Mouse (Mus musculus): ENCODE data around the gene Fzd2.
"Not testable (repeated sequence)": the region's sequence is repeated elsewhere in the genome, so short reads cannot be mapped to it uniquely, and the experiment has no call there.

Fzd2 gene

DNA sequence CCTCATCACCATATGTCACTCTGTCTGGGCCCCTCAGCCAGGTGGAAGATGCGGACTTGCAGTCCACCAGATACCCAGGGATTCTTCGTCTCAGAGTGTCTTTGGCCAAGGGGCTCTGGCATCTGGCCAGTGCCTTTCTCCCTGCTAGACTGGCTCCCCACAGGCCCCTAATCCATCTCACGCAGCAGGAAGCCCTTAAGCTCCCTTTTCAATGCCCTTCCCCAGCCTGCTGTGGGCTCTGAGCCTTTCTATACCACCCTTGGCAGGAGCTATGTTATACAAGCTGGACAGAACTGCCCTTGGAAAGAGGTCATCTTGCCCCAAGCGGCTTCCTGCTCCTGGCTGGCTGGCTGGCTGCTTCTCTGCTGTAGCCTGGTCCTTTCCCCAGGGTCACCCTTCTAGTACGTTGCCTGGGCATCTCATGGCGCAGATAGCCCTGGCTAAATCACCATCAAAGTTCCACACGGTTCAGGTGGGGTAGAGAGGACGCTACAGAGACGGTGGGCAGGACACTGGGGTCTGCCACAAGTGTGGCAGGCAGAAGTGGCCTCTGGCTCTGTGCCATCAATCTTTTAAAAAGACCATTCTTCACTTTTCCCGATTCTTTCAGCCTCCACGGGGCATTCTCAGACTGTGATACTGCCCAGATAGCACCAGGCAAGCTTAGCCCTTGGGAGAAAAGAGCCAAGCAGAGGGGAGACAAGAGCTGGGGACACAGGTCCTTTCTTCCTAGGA lies 22.7 kb upstream of the Fzd2 start:
- in situ Hi-C loops (cut with MboI) = no loop called here

DNA sequence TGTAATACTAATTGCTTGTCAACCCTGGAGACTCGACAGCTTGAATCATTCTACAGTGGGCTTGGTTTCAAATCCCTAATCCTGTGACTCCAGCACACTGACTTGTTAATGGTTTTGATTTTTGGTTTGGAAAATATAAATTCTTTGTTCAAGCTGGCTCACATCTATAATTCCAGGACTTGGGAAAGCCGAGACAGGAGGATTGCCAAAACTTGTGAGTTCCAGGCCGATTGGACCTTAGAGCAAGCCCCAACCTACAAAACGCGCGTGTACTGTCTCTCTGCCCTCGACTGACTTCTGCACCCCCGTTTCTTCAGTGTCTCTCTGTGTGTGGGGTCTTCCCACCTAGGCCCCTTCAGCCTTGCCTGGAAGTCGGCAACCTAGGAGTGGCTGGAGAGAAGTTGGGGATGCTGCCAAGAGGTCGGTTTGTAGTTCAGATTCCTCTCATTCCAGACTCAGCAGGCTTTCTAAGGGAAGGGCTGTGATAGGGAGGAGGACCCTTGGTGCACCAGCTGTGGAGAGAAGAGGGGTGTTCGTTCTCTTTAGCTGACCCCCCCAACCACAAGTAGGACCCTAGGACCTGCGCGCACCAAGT lies 22.1 kb upstream of the Fzd2 start:
- in situ Hi-C loops (cut with MboI) = no loop called here

DNA sequence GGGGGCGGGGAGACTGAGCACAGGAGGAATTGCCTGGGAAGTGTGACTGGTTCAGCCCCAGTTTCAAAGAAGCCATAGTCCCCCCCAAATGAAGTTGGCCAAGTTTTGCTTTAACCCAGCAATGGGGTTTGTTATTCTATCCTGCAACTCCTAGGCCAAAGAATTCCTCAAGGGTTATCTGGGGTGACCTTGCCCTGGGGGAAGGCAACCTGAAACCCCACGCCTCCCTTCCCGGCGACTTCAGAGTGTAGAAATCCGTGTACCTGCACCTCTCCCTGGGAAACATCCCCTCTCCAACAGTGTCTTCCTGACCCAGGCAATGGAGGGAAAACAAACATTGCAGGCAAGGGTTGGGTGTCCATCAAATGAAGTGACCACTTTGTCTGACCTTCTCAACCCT lies 21.5 kb upstream of the Fzd2 start:
- in situ Hi-C loops (cut with MboI) = no loop called here

DNA sequence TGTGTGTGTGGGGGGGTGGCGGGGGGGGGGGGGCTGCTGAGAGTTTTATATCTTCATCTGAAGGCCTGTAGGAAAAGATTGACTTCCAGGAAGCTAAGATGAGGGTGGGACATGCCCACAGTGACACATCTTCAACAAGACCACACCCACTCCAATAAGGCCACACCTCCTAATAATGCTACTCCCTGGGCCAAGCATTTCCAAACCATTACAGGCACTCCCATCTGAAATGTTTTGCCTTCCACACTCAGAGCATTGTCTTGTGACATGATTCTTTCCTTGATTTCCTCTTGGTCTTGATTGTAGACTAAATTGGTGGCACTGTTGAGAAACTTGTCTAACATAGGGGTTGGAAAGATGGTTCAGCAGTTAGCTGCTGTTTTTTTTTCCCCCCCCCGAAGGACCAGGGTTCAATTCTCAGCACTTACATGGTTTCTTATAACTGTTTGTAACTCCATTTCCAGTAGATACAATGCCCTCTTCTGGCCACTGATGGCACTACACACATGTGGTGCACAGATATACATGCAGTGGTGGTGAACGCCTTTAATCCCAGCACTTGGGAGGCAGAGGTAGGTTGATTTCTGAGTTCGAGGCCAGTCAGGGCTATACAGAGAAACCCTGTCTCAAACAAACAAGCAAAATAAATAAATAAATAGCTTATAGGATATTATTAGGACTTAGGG lies 17.6 kb upstream of the Fzd2 start:
- in situ Hi-C loops (cut with MboI) = no loop called here

DNA sequence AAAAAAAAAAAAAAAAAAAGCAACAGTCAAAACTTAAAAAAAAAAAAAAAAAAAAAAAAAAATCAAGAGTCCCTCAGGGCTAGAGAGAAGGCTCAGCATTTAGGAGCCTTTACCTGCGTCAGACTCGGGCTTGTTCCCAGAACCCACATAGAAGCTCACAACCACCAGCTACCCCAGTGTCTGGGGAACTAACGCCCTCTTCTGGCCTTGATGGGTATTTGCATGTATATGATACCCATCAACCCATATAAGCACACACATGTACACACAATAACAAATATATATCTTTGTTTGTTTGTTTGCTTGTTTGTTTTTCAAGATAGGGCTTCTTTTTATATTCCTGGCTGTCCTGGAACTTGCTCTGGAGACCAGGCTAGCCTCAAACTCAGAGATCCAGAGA lies 16.6 kb upstream of the Fzd2 start:
- in situ Hi-C loops (cut with MboI) = no loop called here

DNA sequence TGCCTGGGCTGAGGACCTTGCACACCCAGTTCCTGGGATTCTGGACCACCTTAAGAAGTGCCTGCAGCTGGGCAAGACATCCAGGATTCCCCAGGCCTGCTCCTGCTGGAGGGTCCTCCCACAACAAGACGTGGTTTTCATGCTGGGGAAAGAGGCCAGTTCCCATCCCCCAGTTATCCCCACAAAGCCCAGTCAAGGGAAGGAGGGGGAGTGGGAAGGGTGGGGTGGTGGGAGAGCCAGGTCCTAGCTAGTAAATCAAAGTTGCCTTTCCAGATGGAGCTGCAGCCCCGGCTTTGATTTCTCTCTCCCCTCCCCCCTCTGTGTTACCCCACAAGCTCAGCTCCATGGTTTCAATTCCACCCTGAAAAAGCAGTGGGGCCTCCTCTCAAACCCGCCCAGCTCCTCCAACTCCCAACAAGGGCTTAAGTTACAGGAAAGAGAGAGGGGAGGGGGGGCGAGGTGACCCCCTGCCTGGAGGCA lies 8.8 kb upstream of the Fzd2 start:
- in situ Hi-C loops (cut with MboI) = no loop called here

DNA sequence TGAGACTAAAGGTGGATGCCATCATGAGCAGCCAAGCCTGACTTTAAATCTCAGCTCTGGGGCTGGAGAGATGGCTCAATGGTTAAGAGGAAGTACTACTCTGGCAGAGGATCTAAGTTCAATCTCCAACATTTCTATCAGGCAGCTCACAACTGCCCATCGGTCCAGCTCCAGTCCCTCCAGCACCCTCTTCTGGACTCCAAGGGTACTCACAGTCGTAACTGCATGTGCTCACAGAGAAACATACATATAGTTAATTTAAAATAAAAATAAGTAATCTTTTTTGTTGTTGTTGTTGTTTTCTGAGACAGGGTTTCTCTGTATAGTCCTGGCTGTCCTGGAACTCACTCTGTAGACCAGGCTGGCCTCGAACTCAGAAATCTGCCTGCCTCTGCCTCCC lies 4.3 kb upstream of the Fzd2 start:
- in situ Hi-C loops (cut with MboI) = no loop called here

DNA sequence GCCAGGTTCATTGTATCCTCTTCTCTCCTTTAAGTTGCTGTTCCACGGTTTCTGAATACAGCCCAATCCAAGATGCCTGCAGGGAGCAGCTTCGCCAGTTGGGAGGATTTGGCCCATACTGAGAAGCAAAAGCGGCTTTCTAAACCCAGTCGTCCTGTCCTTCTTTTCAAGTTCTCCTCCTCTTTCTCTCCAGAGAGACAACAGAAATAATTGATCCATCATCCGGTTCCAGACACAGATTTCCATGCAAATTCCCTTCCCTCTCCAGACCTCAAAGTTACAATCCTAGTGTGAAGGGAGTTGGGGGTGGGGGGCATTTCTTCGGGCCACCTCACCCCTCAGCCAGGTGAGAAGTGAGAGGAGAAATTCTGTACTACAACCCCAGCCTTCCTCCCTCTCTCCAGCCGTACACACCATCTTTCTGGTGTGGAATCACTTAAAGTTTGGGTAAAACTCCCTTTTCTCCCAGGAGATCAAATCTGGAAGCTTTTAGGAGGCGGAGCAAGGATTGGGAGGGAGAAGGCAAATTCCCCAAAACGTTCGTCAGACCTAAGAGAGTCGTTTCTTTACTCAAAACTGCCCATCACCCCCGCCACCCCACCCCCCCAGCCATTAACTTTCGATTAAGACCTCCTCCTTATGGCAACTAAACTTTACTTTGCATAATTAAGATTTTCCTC lies 1.2 kb upstream of the Fzd2 start:
- in situ Hi-C loops (cut with MboI) = no loop called here

DNA sequence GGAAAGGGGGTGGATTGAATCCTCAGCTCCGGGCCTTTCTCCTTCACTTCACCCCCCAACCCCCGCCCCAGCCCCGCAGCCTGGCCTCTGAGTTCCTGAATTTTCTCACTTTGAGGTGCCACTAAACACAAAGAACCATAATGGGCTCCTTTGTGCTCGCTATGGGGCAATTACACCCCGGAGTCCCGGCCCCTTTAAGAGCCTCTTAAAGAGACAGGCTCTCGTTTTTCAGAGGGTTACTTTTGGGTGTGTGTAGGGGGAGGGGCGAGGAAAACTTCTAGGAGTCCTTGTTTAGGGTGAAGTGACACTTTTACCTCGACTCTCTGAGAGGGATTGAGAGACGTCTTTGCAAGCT lies 723 bp upstream of the Fzd2 start:
- in situ Hi-C loops (cut with MboI) = no loop called here

DNA sequence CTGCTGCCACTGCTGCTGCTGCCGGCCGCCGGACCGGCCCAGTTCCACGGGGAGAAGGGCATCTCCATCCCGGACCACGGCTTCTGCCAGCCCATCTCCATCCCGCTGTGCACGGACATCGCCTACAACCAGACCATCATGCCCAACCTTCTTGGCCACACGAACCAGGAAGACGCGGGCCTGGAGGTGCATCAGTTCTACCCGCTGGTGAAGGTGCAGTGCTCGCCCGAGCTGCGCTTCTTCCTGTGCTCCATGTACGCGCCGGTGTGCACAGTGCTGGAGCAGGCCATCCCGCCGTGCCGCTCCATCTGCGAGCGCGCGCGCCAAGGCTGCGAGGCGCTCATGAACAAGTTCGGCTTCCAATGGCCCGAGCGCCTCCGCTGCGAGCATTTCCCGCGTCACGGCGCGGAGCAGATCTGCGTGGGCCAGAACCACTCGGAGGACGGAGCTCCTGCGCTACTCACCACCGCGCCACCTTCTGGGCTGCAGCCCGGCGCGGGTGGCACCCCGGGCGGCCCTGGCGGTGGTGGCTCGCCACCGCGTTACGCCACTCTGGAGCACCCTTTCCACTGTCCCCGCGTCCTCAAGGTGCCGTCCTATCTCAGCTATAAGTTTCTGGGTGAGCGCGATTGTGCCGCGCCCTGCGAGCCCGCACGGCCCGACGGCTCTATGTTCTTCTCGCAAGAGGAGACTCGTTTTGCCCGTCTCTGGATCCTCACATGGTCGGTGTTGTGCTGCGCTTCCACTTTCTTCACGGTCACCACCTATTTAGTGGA lies 769 bp downstream of the Fzd2 start:
- in situ Hi-C loops (cut with MboI) = no loop called here

DNA sequence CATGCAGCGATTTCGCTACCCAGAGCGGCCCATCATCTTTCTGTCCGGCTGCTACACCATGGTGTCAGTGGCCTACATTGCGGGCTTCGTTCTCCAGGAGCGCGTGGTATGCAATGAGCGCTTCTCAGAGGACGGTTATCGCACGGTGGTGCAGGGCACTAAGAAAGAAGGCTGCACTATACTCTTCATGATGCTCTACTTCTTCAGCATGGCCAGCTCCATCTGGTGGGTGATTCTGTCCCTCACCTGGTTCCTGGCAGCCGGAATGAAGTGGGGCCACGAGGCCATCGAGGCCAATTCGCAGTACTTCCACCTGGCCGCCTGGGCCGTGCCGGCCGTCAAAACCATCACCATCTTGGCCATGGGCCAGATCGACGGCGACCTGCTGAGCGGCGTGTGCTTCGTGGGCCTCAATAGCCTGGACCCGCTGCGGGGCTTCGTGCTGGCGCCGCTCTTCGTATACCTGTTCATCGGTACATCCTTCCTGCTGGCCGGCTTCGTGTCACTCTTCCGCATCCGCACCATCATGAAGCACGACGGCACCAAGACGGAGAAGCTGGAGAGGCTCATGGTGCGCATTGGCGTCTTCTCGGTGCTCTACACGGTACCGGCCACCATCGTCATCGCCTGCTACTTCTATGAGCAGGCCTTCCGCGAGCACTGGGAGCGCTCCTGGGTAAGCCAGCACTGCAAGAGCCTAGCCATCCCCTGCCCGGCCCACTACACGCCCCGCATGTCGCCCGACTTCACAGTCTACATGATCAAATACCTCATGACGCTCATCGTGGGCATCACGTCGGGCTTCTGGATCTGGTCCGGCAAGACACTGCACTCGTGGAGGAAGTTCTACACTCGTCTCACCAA lies 1.6 kb downstream of the Fzd2 start:
- in situ Hi-C loops (cut with MboI) = no loop called here

DNA sequence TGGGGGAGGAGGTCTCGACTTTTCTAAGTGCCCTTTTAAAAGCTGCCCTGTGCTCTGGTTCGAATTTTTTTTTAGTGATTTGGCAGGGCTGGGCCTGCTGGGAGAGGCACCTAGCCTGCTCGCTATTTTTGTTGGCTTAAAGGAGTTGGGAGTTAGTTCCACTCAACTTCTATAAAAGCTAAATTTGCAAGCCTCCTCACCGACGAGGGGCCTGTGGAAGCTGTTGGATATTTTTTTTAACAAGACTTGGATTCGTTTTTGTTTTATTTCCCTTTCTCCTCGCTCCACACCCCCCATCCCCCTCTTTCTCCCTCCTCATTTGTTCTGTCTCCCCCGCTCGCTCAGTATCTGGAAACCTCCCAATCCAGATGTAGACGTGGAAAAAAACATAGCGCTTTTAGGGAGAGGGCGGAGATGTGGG lies 2.6 kb downstream of the Fzd2 start:
- in situ Hi-C loops (cut with MboI) = no loop called here

DNA sequence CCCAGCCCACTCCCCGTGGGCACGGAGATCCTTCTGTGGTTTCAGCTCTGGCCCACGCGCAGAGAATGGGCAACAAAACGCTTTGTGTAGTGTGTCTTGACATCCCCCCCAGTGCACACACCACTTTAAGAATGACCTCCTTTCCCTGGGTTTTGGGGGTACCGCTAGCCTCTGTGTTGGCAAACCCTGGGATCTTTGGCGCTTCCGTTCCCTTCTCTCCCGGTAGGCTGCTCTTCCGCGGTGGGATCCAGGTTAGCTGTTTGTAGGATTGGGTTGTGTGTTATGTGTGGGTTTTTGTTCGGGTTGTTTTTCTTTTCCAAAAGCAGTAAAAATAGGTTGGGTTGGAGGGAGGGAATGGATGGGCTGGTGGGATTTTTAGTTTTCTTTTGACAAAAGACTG lies 3.0 kb downstream of the Fzd2 start:
- in situ Hi-C loops (cut with MboI) = not testable (repeated sequence)

DNA sequence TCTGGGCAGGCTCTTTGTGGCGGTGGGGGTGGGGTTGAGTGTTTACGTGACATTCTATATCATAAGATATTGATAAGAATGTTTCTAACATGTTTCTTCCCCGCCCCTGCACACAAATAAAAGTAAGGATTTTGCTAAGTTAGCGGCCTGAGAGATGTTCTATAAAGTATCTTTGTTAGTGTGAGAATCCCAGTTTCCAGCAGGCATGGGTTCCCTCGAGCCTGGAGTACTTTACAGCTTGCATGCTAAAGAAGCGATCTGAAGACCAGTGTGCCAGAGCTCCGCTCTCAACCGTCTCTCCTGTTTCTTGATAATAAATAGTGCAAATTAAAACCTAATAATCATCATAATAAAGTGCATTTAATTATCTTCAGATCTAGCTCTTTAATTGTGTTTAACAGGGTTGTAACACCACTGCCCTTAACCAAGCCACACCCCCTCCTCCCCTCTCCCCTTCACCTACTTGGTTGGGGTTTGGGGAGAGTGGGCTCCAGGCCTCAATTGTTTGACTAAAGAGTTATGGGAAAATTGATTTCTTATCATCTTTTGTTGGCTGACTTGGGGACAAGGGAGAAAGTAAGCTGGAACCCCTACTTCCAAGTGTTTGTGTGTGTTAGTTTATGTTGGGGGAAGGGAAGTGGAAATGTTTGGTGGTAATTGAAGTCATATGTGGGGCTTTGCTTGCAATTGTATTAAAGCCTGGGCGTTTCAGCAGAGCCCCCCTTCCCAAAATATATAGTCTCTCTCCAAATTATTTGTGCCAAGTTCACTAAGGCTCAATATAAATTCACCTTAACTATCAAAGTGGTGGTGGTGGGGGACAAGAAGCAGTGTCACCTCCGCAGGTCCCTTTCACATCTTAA lies 3.7 kb downstream of the Fzd2 start:
- in situ Hi-C loops (cut with MboI) = no loop called here

DNA sequence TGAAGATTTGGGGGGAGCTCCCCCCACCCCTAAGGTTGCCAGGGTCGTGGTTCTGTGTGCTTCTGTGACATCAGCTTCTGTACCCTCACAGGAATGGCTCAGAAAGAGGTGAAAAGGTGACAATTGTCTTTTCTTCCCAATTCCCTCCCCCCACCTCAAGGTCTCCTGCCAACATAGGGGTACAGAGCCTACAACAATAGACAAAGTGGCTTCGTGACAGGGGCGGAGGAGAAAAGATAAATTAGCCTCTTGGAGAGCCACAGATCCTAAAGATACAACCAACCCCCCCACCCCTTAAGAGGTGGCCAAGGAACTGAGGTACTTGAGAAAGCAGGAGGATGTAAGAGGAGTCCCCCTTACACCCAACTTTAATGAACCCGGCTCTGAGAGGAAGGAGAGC lies 4.5 kb downstream of the Fzd2 start:
- in situ Hi-C loops (cut with MboI) = no loop called here

DNA sequence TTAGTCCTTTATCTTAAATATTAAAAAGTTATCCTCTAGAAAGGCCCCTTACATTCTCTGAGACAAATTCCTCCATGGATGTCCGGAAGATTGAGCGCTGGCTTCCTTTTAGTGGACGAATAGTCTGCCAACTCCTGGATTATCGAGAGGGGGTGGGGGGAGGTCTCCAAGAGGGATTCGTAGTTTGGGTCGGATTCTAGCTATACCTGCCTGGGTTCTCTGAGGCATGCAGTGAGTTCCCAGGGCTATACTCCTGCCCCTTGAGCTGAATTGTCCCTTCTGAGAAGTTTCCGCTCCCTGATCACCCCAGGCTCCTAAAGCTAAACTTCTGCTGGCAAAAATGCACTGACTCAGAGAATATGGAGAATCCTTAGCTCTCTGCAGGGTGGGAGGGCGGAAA lies 5.3 kb downstream of the Fzd2 start:
- in situ Hi-C loops (cut with MboI) = no loop called here

DNA sequence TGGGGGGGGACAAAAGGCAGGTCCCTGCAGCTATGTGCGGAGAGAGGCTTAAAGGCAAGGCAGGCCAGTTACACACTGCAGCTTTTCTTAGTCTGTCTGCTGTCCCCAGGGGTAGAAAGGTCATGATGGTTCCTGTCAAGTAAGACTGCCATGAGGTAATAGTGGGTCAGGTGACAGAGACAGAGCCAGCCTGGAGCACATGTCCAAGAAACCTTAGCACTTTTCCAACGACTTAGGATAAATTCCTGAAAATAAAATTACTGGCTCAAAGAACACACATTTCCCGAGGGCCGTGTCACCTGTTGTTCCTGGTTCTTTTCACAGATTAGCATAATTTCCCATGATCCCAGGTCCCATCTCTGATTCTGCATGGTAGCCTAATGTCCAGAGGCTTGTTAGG lies 6.1 kb downstream of the Fzd2 start:
- in situ Hi-C loops (cut with MboI) = no loop called here

DNA sequence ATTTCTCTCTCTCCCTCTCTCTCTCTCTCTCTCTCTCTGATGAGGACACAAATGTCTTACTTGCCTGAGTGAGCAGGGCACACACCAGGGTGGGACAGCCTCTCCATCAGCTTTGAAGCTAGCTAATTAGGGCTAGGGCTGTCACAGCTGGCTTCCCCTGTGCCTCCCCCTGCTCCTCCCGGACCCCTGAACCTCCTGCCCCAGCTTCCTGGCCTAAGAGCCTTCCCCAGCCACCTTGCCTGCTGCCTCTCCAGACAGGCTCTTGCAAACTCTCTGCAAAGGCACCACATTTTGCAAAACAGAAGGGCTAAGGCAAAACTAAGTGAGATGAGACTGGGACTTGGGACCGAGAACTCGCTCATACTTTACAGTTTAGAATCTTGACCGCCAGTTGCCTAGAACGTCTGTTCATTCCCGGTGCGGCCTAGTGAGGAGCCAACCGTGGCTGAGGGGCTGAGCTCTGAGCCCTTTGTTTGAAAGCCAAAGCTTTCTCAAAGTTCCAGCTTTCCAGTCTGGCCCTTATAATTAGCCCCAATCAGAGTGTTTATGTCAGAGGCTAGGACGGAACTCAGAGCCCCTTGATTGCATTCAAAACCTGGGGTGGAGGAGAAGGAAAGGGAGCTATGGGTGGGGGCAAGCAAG lies 6.6 kb downstream of the Fzd2 start:
- in situ Hi-C loops (cut with MboI) = no loop called here

DNA sequence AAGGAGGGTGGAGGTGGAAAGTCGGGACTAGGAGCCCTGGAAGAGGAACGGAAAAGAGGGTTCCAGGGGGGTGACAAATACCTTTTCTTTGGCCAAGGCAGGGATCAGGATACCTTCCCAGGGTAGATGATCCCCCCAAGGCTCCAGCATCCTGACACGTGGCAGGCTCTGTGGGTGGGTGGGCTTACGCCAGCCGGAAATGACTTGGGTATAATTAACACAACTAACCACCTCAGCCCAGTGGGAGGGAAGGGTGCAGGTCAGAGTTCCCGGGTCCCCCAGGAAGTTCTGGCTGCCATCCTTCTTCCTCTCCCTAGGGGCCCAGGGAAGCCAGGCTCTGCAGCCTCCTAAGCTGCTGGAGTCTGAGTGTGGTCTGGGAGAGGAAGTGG lies 7.1 kb downstream of the Fzd2 start:
- in situ Hi-C loops (cut with MboI) = no loop called here

DNA sequence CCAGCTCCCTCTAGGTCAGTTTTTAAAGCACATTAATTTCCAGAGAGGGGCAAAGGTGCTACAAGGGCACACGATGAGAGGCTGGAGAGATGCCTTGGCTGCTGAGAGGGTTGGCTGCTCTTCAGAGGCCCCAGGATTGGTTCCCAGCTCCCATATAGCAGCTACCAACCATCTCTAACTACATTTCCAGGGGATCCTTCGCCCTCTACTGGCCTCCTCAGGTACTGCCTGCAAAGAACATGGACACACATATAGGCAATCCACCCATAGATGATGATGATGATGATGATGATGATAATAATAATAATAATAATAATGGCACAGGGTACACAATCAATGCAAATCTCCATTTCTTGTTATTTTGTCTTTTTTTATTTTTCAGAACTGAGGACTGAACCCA lies 15.3 kb downstream of the Fzd2 start:
- in situ Hi-C loops (cut with MboI) = no loop called here
